9 mouse cellular contexts compared by ENCODE assay signal in genomic region chr12:81332875-81333421, GRCm38 (mm10). TPM values are rescaled to one million over a fixed set of nuclear protein-coding genes. Genes with fewer than 3 reads are reported as not detected.
DNase-seq lines count a peak whose midpoint lies in the region; ATAC-seq and TF ChIP-seq lines count a peak whose summit lies in the region.
"Had no signal": no experiment of that assay in that cellular context is flagged by ENCODE, and none has a peak within 500 bp of the region (broad histone marks: within the 10 kb centered on the region; RNA-seq: fewer than 3 reads in every experiment).

Gene Slc8a3, minus strand, starts transcription at chr12:81333180.

- peak within 1 kb of the TSS; percentile 75 for H3K27ac ChIP-seq in embryonic facial prominence, embryonic 14.5 days (replicated peaks; ENCODE audit: low read depth, low read length)
- no peak within 1 kb of the TSS for H3K27ac ChIP-seq in heart, embryonic 14.5 days (replicated peaks in 1 of 2; ENCODE audit: control insufficient read depth in 1 of 2, insufficient read depth in 1 of 2, low read depth in 2 of 2, low read length in 2 of 2)
- no peak within 1 kb of the TSS for H3K27ac ChIP-seq in stomach, embryonic 14.5 days (ENCODE audit: low read length)

- H3K4me2 ChIP-seq in embryonic facial prominence, embryonic 14.5 days (ENCODE audit: low read depth, low read length) = peak within 1 kb of the TSS; percentile 99
- peak within 1 kb of the TSS; percentile 99 for H3K4me2 ChIP-seq in heart, embryonic 14.5 days (ENCODE audit: low read length)
- peak within 1 kb of the TSS; percentile 99 for H3K4me2 ChIP-seq in stomach, embryonic 14.5 days (replicated peaks; ENCODE audit: low read depth, low read length)

- no peaks in the 10 kb centered on the region for H3K36me3 ChIP-seq in E14TG2a.4 (ENCODE audit: insufficient read depth, low read length)
- no peaks in the 10 kb centered on the region for H3K36me3 ChIP-seq in embryonic facial prominence, embryonic 14.5 days (ENCODE audit: control insufficient read depth, insufficient read depth, low read length)
- no peaks in the 10 kb centered on the region for H3K36me3 ChIP-seq in heart, embryonic 14.5 days (ENCODE audit: control insufficient read depth, insufficient read depth, low read length)
- no peaks in the 10 kb centered on the region for H3K36me3 ChIP-seq in stomach, embryonic 14.5 days (ENCODE audit: control insufficient read depth, insufficient read depth, low read length)

- 0% methylated on average over 15 of the region's 47 CpGs for WGBS in embryonic facial prominence, embryonic 14.5 days
- WGBS in heart, embryonic 14.5 days = under 1% methylated on average over 42 of the region's 47 CpGs
- WGBS in stomach, embryonic 14.5 days = 1% methylated on average over 46 of the region's 47 CpGs

- peaks cover 79% of the 10 kb centered on the region for H3K27me3 ChIP-seq in E14TG2a.4 (ENCODE audit: insufficient read depth, low read length)
- peaks cover 19% of the 10 kb centered on the region for H3K27me3 ChIP-seq in embryonic facial prominence, embryonic 14.5 days (replicated peaks; ENCODE audit: control insufficient read depth, insufficient read depth, low read length)
- H3K27me3 ChIP-seq in heart, embryonic 14.5 days (ENCODE audit: control insufficient read depth, insufficient read depth, low read length) = peaks cover 38% of the 10 kb centered on the region
- 0 out of 2 replicates have a peak, but pooled peaks cover 5% of the 10 kb centered on the region for H3K27me3 ChIP-seq in stomach, embryonic 14.5 days (ENCODE audit: control insufficient read depth, insufficient read depth, low read length)

- no peaks in the 10 kb centered on the region for H3K9me3 ChIP-seq in E14TG2a.4 (ENCODE audit: low read length)
- no peaks in the 10 kb centered on the region for H3K9me3 ChIP-seq in embryonic facial prominence, embryonic 14.5 days (ENCODE audit: control insufficient read depth, low read length)
- no peaks in the 10 kb centered on the region for H3K9me3 ChIP-seq in heart, embryonic 14.5 days (ENCODE audit: control insufficient read depth, low read length)
- no peaks in the 10 kb centered on the region for H3K9me3 ChIP-seq in stomach, embryonic 14.5 days (ENCODE audit: control insufficient read depth, low read depth, low read length)

- no peak for TF ChIP-seq CTCF in E14TG2a.4 (conservative IDR thresholded peaks at IDR 0.05; ENCODE audit: low read length)

- peak; percentile 63 for ATAC-seq in embryonic facial prominence, embryonic 14.5 days (ENCODE audit: low read depth)
- peak; percentile 54 for ATAC-seq in heart, embryonic 14.5 days (ENCODE audit: insufficient number of reproducible peaks, insufficient read depth, low FRiP score, low read depth)
- peak; percentile 58; the same call in 1 of the 2 replicates for ATAC-seq in stomach, embryonic 14.5 days (ENCODE audit: insufficient number of reproducible peaks, insufficient read depth, low FRiP score, low read depth)
- ATAC-seq in granulocyte monocyte progenitor cell, adult 5-6 weeks (replicated peaks; ENCODE audit: poor library complexity, severe bottlenecking) = no peak

- peaks cover 8% of the 10 kb centered on the region for H3K4me1 ChIP-seq in E14TG2a.4 (replicated peaks; ENCODE audit: low read depth, low read length)
- H3K4me1 ChIP-seq in embryonic facial prominence, embryonic 14.5 days (ENCODE audit: control insufficient read depth, insufficient read depth, low read length) = no peaks in the 10 kb centered on the region
- no peaks in the 10 kb centered on the region; a peak in 1 of 4 replicates for H3K4me1 ChIP-seq in heart, embryonic 14.5 days (ENCODE audit: control insufficient read depth in 2 of 2, insufficient read depth in 2 of 2, low read length in 2 of 2)
- no peaks in the 10 kb centered on the region for H3K4me1 ChIP-seq in stomach, embryonic 14.5 days (ENCODE audit: control insufficient read depth, insufficient read depth, low read length)

- H3K4me3 ChIP-seq in E14TG2a.4 (replicated peaks; ENCODE audit: low read length) = peak within 1 kb of the TSS; percentile 81
- peak within 1 kb of the TSS; percentile 65 for H3K4me3 ChIP-seq in embryonic facial prominence, embryonic 14.5 days (ENCODE audit: low read depth, low read length)
- H3K4me3 ChIP-seq in heart, embryonic 14.5 days (ENCODE audit: control insufficient read depth in 1 of 2, insufficient read depth in 1 of 2, low read depth in 1 of 2, low read length in 2 of 2) = peak within 1 kb of the TSS; percentile 58
- peak within 1 kb of the TSS; percentile 65 for H3K4me3 ChIP-seq in stomach, embryonic 14.5 days (ENCODE audit: low read depth, low read length)

- DNase-seq in adrenal gland, postnatal 25 days = peak; percentile 30
- DNase-seq in embryonic facial prominence, embryonic 14.5 days (ENCODE audit: low spot score) = peak; percentile 62
- DNase-seq in left cerebral cortex, adult 18-20 months (ENCODE audit: low spot score in 2 of 2) = peak; percentile 51 to 60
- peak; percentile 18 to 48 for DNase-seq in lung, postnatal 4 days

- peak within 1 kb of the TSS; percentile 77 for H3K9ac ChIP-seq in embryonic facial prominence, embryonic 14.5 days (ENCODE audit: low read depth, low read length)
- peak within 1 kb of the TSS; percentile 73 for H3K9ac ChIP-seq in heart, embryonic 14.5 days (ENCODE audit: low read length)
- peak within 1 kb of the TSS; percentile 53 for H3K9ac ChIP-seq in stomach, embryonic 14.5 days (replicated peaks; ENCODE audit: low read depth, low read length)

RNA-seq across cellular contexts. Expression of gene Slc8a3, which starts in this region (rescaled TPM):
- total RNA-seq in adrenal gland, postnatal 25 days (2021) = 1.2 and 1.7 TPM in 2 replicates
- polyA plus RNA-seq in embryonic facial prominence, embryonic 14.5 days (2014; fragmentation: Nextera tagmentation; extraction: Ambion mirVana) = 4.8 and 7.7 TPM in 2 replicates
- polyA plus RNA-seq in heart, embryonic 14.5 days (2014; fragmentation: Nextera tagmentation; extraction: Ambion mirVana) = 0.46 and 0.47 TPM in 2 replicates
- total RNA-seq in left cerebral cortex, adult 18-20 months (2021) = 10 to 100 TPM; 24.4 to 25.4 TPM
- polyA plus RNA-seq in stomach, embryonic 14.5 days (2014; fragmentation: Nextera tagmentation; extraction: Ambion mirVana) = 0.52 and 0.86 TPM in 2 replicates
- total RNA-seq in granulocyte monocyte progenitor cell, adult 5-6 weeks (2014; fragmentation: Nextera tagmentation) = not detected in 2 replicates
- not detected in 2 replicates for total RNA-seq in granulocyte monocyte progenitor cell, adult 5-6 weeks (2017)
- total RNA-seq: neutrophil, adult 5-6 weeks had no signal

Comparison
In these comparisons a context has a peak if more than half of its experiments do, and no peak if none do; other contexts are left out.
1. Peak in ATAC-seq, H3K4me3 ChIP-seq, H3K9ac ChIP-seq and H3K4me2 ChIP-seq in heart, embryonic 14.5 days; RNA of the gene not detected or under 1 TPM.
2. Peak in ATAC-seq, H3K4me3 ChIP-seq, H3K9ac ChIP-seq and H3K4me2 ChIP-seq in stomach, embryonic 14.5 days; RNA of the gene not detected or under 1 TPM.